Mouse (Mus musculus): ENCODE measurements around the gene Dnajc6. TPM values are rescaled to one million over a fixed set of nuclear protein-coding genes. Genes with fewer than 3 reads are reported as not detected.
A peak's percentile ranks its signal among the peaks of the same experiment; 100 is the strongest.

Gene Dnajc6
- polyA plus RNA-seq, 1 experiment = 31.9 TPM

DNA sequence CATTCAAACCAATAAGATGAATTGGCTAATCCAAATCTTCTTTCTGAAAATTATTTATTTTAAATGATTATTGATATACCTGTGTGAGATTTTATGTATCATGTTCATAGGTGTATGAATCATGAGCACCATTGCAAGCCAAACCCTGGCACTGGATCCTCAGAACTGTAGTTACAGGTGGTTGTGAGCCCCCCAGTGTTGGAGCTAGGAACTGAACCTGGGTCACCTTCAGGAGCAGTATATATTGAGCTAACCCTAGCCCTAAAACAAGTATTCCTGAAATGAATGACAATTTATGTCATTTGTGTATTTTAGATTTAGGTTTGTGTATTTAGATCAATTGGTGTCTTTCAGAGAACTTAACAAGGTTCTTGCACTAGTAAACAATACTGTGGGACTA, 105.3 kb downstream of the Dnajc6 start:
- Histone ChIP-seq H3K4me1 (replicated peaks; ENCODE audit: control insufficient read depth, insufficient read depth, low read length) (no peaks in the 10 kb centered on the region), H3K4me3 (ENCODE audit: control insufficient read depth, insufficient read depth, low read length) (no peak overlapping the region), H3K36me3 (ENCODE audit: control insufficient read depth, insufficient read depth, low read length) (peaks cover 21% of the 10 kb centered on the region), H3K27ac (ENCODE audit: control insufficient read depth, insufficient read depth, low read length) (no peak overlapping the region), H3K27me3 (ENCODE audit: control insufficient read depth, insufficient read depth, low read length) (no peaks in the 10 kb centered on the region)
- TF ChIP-seq CTCF (IDR thresholded peaks at IDR 0.05; ENCODE audit: borderline replicate concordance, control insufficient read depth, extremely low read depth, insufficient read depth, low read length, poor library complexity) = no peak
- no peak for TF ChIP-seq POLR2A (IDR thresholded peaks at IDR 0.05; ENCODE audit: control insufficient read depth, extremely low read depth, insufficient read depth, low read length, poor library complexity)
- DNase-seq = peak; percentile 41

- Histone ChIP-seq H3K4me1 (replicated peaks; ENCODE audit: control insufficient read depth, insufficient read depth, low read length) (no peaks in the 10 kb centered on the region), H3K27me3 (ENCODE audit: control insufficient read depth, insufficient read depth, low read length) (no peaks in the 10 kb centered on the region), H3K36me3 (ENCODE audit: control insufficient read depth, insufficient read depth, low read length) (peaks cover 21% of the 10 kb centered on the region), H3K27ac (ENCODE audit: control insufficient read depth, insufficient read depth, low read length) (no peak overlapping the region), H3K4me3 (ENCODE audit: control insufficient read depth, insufficient read depth, low read length) (no peak overlapping the region)
- TF ChIP-seq CTCF (IDR thresholded peaks at IDR 0.05; ENCODE audit: borderline replicate concordance, control insufficient read depth, extremely low read depth, insufficient read depth, low read length, poor library complexity) = no peak
- no peak for TF ChIP-seq POLR2A (IDR thresholded peaks at IDR 0.05; ENCODE audit: control insufficient read depth, extremely low read depth, insufficient read depth, low read length, poor library complexity)
- 94% methylated on average over 3 of the region's 3 CpGs for WGBS
- DNase-seq = no peak
These were observed 107.2 kb downstream of the Dnajc6 start for GRCm38 (mm10) chr4:101603635-101604034.

- DNase-seq = no peak
- Histone ChIP-seq H3K4me3 (ENCODE audit: control insufficient read depth, insufficient read depth, low read length) (no peak overlapping the region), H3K27me3 (ENCODE audit: control insufficient read depth, insufficient read depth, low read length) (no peaks in the 10 kb centered on the region), H3K36me3 (ENCODE audit: control insufficient read depth, insufficient read depth, low read length) (peaks cover 63% of the 10 kb centered on the region), H3K27ac (ENCODE audit: control insufficient read depth, insufficient read depth, low read length) (no peak overlapping the region), H3K4me1 (replicated peaks; ENCODE audit: control insufficient read depth, insufficient read depth, low read length) (no peaks in the 10 kb centered on the region)
- no peak for TF ChIP-seq POLR2A (IDR thresholded peaks at IDR 0.05; ENCODE audit: control insufficient read depth, extremely low read depth, insufficient read depth, low read length, poor library complexity)
- TF ChIP-seq CTCF (IDR thresholded peaks at IDR 0.05; ENCODE audit: borderline replicate concordance, control insufficient read depth, extremely low read depth, insufficient read depth, low read length, poor library complexity) = no peak
- WGBS = 96% methylated on average over 5 of the region's 5 CpGs
These were observed 120.1 kb downstream of the Dnajc6 start for GRCm38 (mm10) chr4:101616520-101616919.

DNA sequence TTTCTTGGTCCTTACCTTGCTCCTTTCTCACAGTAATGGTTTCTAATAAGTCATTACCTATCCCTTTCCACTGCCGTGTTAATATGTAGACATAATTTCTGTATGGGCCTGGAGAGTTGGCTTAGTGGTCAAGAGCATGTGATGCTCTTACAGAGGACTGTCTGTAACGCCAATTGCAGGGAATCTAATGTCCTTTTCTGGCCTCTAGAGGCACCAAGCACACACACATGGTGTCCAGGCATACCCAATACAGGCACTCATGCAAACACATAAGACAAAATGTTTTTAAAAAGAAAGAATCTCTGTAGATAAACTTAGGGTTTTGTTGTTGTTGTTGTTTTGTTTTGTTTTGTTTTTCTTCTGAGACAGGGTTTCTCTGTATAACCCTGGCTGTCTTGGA, 121.3 kb downstream of the Dnajc6 start:
- WGBS = 95% methylated on average over 2 of the region's 2 CpGs
- no peaks in the 10 kb centered on the region for H3K27me3 ChIP-seq (ENCODE audit: control insufficient read depth, insufficient read depth, low read length)
- no peaks in the 10 kb centered on the region for H3K4me1 ChIP-seq (replicated peaks; ENCODE audit: control insufficient read depth, insufficient read depth, low read length)
- H3K4me3 ChIP-seq (ENCODE audit: control insufficient read depth, insufficient read depth, low read length) = no peak overlapping the region
- DNase-seq = no peak
- peaks cover 64% of the 10 kb centered on the region for H3K36me3 ChIP-seq (ENCODE audit: control insufficient read depth, insufficient read depth, low read length)
- TF ChIP-seq CTCF (IDR thresholded peaks at IDR 0.05; ENCODE audit: borderline replicate concordance, control insufficient read depth, extremely low read depth, insufficient read depth, low read length, poor library complexity) (no peak), POLR2A (IDR thresholded peaks at IDR 0.05; ENCODE audit: control insufficient read depth, extremely low read depth, insufficient read depth, low read length, poor library complexity) (no peak)
- no peak overlapping the region for H3K27ac ChIP-seq (ENCODE audit: control insufficient read depth, insufficient read depth, low read length)

DNA sequence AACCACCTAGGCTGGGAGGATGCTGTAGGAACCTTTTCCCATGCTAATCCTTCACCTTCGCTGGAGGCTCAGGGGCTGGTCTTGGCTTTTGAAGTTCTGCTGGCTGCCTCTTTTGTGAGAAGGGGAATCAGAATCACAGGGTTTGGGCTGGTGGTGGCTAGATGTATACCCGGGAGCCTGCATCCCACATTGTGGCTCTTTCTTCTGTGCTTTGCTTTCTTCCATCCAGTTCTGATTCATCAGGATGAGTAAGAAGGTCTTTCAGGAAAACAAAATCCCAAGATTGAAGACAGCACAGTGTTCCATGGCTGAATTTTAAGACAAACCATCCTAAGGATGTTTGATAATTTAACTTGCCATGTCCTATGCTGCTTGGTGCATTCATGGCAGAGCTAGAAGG, 123.8 kb downstream of the Dnajc6 start:
- Histone ChIP-seq H3K4me1 (replicated peaks; ENCODE audit: control insufficient read depth, insufficient read depth, low read length) (no peaks in the 10 kb centered on the region), H3K27me3 (ENCODE audit: control insufficient read depth, insufficient read depth, low read length) (no peaks in the 10 kb centered on the region), H3K36me3 (ENCODE audit: control insufficient read depth, insufficient read depth, low read length) (peaks cover 52% of the 10 kb centered on the region), H3K27ac (ENCODE audit: control insufficient read depth, insufficient read depth, low read length) (no peak overlapping the region), H3K4me3 (ENCODE audit: control insufficient read depth, insufficient read depth, low read length) (no peak overlapping the region)
- WGBS = 100% methylated on average over 2 of the region's 2 CpGs
- no peak for DNase-seq
- no peak for TF ChIP-seq POLR2A (IDR thresholded peaks at IDR 0.05; ENCODE audit: control insufficient read depth, extremely low read depth, insufficient read depth, low read length, poor library complexity)
- TF ChIP-seq CTCF (IDR thresholded peaks at IDR 0.05; ENCODE audit: borderline replicate concordance, control insufficient read depth, extremely low read depth, insufficient read depth, low read length, poor library complexity) = no peak

DNA sequence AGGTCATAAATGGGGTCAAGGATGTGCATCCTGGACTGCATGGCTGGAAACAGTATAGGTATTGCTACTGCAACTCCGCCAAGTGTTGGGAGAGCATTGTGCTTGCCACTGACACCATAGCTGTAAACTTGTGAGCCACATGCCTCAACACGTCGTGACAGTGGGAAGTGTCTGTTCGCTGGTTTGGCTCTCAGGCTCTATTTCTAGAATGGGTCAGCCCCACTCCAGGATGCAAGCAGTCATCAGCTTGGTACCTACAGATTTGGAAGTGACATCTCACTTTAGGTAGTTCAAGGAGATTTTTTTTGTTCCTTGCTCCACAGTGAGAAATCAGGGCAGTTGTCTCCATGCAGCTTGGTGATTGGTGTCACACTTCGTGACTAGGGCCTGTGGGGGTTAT, 124.8 kb downstream of the Dnajc6 start:
- DNase-seq = no peak
- H3K27me3 ChIP-seq (ENCODE audit: control insufficient read depth, insufficient read depth, low read length) = no peaks in the 10 kb centered on the region
- WGBS = 98% methylated on average over 5 of the region's 5 CpGs
- peaks cover 44% of the 10 kb centered on the region for H3K36me3 ChIP-seq (ENCODE audit: control insufficient read depth, insufficient read depth, low read length)
- no peak overlapping the region for H3K27ac ChIP-seq (ENCODE audit: control insufficient read depth, insufficient read depth, low read length)
- no peaks in the 10 kb centered on the region for H3K4me1 ChIP-seq (replicated peaks; ENCODE audit: control insufficient read depth, insufficient read depth, low read length)
- no peak overlapping the region for H3K4me3 ChIP-seq (ENCODE audit: control insufficient read depth, insufficient read depth, low read length)
- TF ChIP-seq POLR2A (IDR thresholded peaks at IDR 0.05; ENCODE audit: control insufficient read depth, extremely low read depth, insufficient read depth, low read length, poor library complexity) (no peak), CTCF (IDR thresholded peaks at IDR 0.05; ENCODE audit: borderline replicate concordance, control insufficient read depth, extremely low read depth, insufficient read depth, low read length, poor library complexity) (no peak)

GRCm38 (mm10) chr4:101625278-101625677, 128.8 kb downstream of the Dnajc6 start:
- 97% methylated on average over 5 of the region's 5 CpGs for WGBS
- TF ChIP-seq POLR2A (IDR thresholded peaks at IDR 0.05; ENCODE audit: control insufficient read depth, extremely low read depth, insufficient read depth, low read length, poor library complexity) (no peak), CTCF (IDR thresholded peaks at IDR 0.05; ENCODE audit: borderline replicate concordance, control insufficient read depth, extremely low read depth, insufficient read depth, low read length, poor library complexity) (no peak)
- DNase-seq = no peak
- H3K27me3 ChIP-seq (ENCODE audit: control insufficient read depth, insufficient read depth, low read length) = no peaks in the 10 kb centered on the region
- no peak overlapping the region for H3K4me3 ChIP-seq (ENCODE audit: control insufficient read depth, insufficient read depth, low read length)
- peaks cover 44% of the 10 kb centered on the region for H3K36me3 ChIP-seq (ENCODE audit: control insufficient read depth, insufficient read depth, low read length)
- no peak overlapping the region for H3K27ac ChIP-seq (ENCODE audit: control insufficient read depth, insufficient read depth, low read length)
- no peaks in the 10 kb centered on the region for H3K4me1 ChIP-seq (replicated peaks; ENCODE audit: control insufficient read depth, insufficient read depth, low read length)
